Mouse (Mus musculus): Measurements from ENCODE around the gene Ubald2. TPM values are rescaled to one million over a fixed set of nuclear protein-coding genes. Genes with fewer than 3 reads are reported as not detected.

Ubald2 gene
- polyA plus RNA-seq, 1 experiment from 2014 or later, result 44.3 TPM

GRCm38 (mm10) chr11:116439269-116440240 lies 5.7 kb downstream of the Ubald2 start:
- Histone ChIP-seq H3K36me3 (peaks cover 3% of the 10 kb centered on the region; the same call in 1 of the 2 replicates), H3K4me1 (replicated peaks) (peaks cover 29% of the 10 kb centered on the region), H3K4me3 (no peak overlapping the region), H3K27ac (replicated peaks) (no peak overlapping the region; the same call in 1 of the 2 replicates), H3K27me3 (no peaks in the 10 kb centered on the region), H3K4me2 (no peak overlapping the region), H3K9ac (no peak overlapping the region), H3K9me3 (no peaks in the 10 kb centered on the region)
- WGBS, result 87% methylated on average over 19 of the region's 19 CpGs
- ATAC-seq (ENCODE audit: low FRiP score, low read depth), result no peak

- Histone ChIP-seq H3K9ac (no peak overlapping the region), H3K27me3 (no peaks in the 10 kb centered on the region), H3K27ac (replicated peaks) (no peak overlapping the region), H3K4me2 (no peak overlapping the region), H3K4me3 (no peak overlapping the region), H3K4me1 (replicated peaks) (peaks cover 22% of the 10 kb centered on the region), H3K36me3 (peaks cover 3% of the 10 kb centered on the region; the same call in 1 of the 2 replicates), H3K9me3 (no peaks in the 10 kb centered on the region)
- WGBS, result 77% methylated on average over 7 of the region's 7 CpGs
- ATAC-seq (ENCODE audit: low FRiP score, low read depth), result no peak
These were observed 6.6 kb downstream of the Ubald2 start for GRCm38 (mm10) chr11:116440408-116441068.

DNA sequence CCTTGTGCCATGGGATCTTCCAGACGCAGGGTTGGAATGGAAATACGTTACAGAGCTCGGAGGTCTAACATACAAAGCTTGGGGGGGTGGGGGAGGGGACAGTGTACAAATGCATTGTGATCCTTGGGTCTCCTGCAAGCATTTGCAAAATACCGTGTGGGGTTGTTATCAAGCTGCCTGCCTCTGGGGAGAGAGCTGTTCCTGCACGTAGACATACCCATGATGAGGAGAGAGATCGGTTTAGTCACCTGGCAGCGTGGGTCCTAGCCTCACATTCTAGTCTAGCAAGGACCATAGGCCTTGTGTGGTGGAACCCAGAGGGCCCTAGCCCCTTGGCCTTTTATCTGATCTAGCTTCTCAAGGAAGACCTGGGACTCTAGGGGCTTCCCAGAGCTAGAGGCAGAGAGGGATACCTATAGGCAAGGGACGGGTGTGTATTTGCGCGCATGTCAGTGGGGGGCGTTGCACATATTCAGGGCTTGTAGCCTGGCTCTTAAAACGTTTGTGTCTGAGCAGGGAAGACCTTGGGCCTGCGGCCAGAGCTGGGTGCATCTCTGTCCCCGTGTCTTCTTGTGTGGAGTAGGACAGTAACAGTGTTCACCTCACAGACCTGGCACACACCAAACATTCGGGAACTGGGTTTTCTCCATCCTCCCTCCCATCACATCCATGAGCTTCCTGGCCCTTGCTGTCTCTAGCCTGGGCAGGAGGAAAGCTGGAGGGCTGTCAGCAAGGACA lies 8.4 kb downstream of the Ubald2 start:
- H3K36me3 ChIP-seq, result peaks cover 3% of the 10 kb centered on the region; the same call in 1 of the 2 replicates
- 76% methylated on average over 15 of the region's 15 CpGs for WGBS
- H3K4me3 ChIP-seq, result no peak overlapping the region
- no peak overlapping the region for H3K4me2 ChIP-seq
- peaks cover 9% of the 10 kb centered on the region for H3K27me3 ChIP-seq
- peaks cover 11% of the 10 kb centered on the region for H3K4me1 ChIP-seq (replicated peaks)
- no peak for ATAC-seq (ENCODE audit: low FRiP score, low read depth)
- no peaks in the 10 kb centered on the region for H3K9me3 ChIP-seq
- H3K27ac ChIP-seq (replicated peaks), result no peak overlapping the region
- H3K9ac ChIP-seq, result no peak overlapping the region

- no peaks in the 10 kb centered on the region for H3K9me3 ChIP-seq
- peaks cover 9% of the 10 kb centered on the region for H3K27me3 ChIP-seq
- no peak overlapping the region for H3K4me2 ChIP-seq
- peaks cover 7% of the 10 kb centered on the region for H3K4me1 ChIP-seq (replicated peaks)
- 80% methylated on average over 6 of the region's 6 CpGs for whole genome bisulfite sequencing
- ATAC-seq (ENCODE audit: low FRiP score, low read depth), result no peak
- H3K4me3 ChIP-seq, result no peak overlapping the region
- H3K36me3 ChIP-seq, result no peaks in the 10 kb centered on the region
- H3K27ac ChIP-seq (replicated peaks), result no peak overlapping the region
- H3K9ac ChIP-seq, result no peak overlapping the region
These were observed 8.9 kb downstream of the Ubald2 start for GRCm38 (mm10) chr11:116442867-116443177.

GRCm38 (mm10) chr11:116443311-116443710 lies 9.4 kb downstream of the Ubald2 start:
- H3K36me3 ChIP-seq, result no peaks in the 10 kb centered on the region
- WGBS, result 85% methylated on average over 6 of the region's 6 CpGs
- H3K4me2 ChIP-seq, result no peak overlapping the region
- no peak overlapping the region for H3K4me3 ChIP-seq
- H3K27ac ChIP-seq (replicated peaks), result no peak overlapping the region
- no peak for ATAC-seq (ENCODE audit: low FRiP score, low read depth)
- peaks cover 7% of the 10 kb centered on the region for H3K4me1 ChIP-seq (replicated peaks)
- peaks cover 9% of the 10 kb centered on the region for H3K27me3 ChIP-seq
- no peak overlapping the region for H3K9ac ChIP-seq
- H3K9me3 ChIP-seq, result no peaks in the 10 kb centered on the region

DNA sequence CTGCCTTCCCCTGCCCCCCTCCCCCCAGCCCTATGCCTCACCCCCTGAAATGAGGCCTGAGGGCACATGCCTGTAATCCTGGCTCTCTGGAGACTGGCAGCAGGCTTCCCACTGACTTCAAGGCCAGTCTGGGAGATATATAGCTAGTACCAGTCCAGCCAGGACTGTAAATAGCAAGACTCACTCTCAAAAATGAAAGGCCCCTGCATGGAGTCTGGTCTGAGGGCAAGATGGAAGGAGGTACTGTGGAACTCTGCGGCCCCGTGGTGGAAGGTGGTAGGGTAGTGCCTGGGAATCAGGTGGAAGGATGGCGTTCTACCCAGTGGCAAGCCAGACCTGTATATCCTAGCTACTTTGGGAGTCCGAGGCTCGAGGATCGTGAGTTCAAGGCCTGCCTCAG lies 10.0 kb downstream of the Ubald2 start:
- H3K27ac ChIP-seq (replicated peaks), result no peak overlapping the region
- WGBS, result 91% methylated on average over 6 of the region's 6 CpGs
- peaks cover 7% of the 10 kb centered on the region for H3K4me1 ChIP-seq (replicated peaks)
- H3K9ac ChIP-seq, result no peak overlapping the region
- peaks cover 9% of the 10 kb centered on the region for H3K27me3 ChIP-seq
- H3K36me3 ChIP-seq, result no peaks in the 10 kb centered on the region
- ATAC-seq (ENCODE audit: low FRiP score, low read depth), result no peak
- no peak overlapping the region for H3K4me2 ChIP-seq
- H3K9me3 ChIP-seq, result no peaks in the 10 kb centered on the region
- no peak overlapping the region for H3K4me3 ChIP-seq

GRCm38 (mm10) chr11:116445596-116446307 lies 11.9 kb downstream of the Ubald2 start:
- peaks cover 9% of the 10 kb centered on the region for H3K27me3 ChIP-seq
- no peak overlapping the region for H3K9ac ChIP-seq
- peaks cover 3% of the 10 kb centered on the region; the same call in 1 of the 2 replicates for H3K9me3 ChIP-seq
- H3K4me3 ChIP-seq, result no peak overlapping the region
- peak; percentile 33 for ATAC-seq (ENCODE audit: low FRiP score, low read depth)
- H3K4me1 ChIP-seq (replicated peaks), result peaks cover 7% of the 10 kb centered on the region
- WGBS, result 34% methylated on average over 15 of the region's 16 CpGs
- H3K36me3 ChIP-seq, result no peaks in the 10 kb centered on the region
- no peak overlapping the region for H3K27ac ChIP-seq (replicated peaks)
- H3K4me2 ChIP-seq, result peak overlapping the region; percentile 27

DNA sequence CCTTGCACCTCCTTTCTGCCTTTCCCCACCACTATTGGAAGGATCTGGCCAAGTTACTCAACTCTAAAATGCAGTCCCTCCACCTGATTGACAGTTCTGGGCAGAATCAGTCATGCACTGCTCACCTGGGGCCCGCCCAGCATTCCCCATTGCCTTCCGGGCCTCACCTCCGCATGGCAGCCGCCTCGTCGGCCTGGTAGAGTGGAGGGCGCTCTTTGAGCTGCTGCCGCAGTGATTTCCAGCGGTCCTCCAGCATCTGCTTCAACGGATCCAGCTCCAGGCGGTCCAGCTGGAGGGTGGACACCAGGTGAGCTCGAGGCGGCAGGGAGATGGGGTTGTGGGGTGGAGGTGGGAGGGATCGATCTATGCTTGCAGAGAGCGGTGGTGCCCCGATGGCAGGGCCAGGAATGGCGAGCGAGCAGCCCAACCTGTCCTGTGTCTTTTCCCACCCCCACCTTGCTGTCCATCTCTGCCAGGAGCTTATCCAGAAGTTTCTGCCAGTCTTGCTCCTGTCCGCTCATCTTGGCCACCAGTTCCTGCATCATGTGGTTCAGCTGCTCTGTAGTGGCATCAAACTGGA lies 12.5 kb downstream of the Ubald2 start:
- Histone ChIP-seq H3K27me3 (peaks cover 9% of the 10 kb centered on the region), H3K9me3 (peaks cover 3% of the 10 kb centered on the region; the same call in 1 of the 2 replicates), H3K4me2 (peak overlapping the region; percentile 27), H3K27ac (replicated peaks) (no peak overlapping the region), H3K9ac (no peak overlapping the region), H3K4me1 (replicated peaks) (peaks cover 7% of the 10 kb centered on the region), H3K4me3 (no peak overlapping the region), H3K36me3 (no peaks in the 10 kb centered on the region)
- 0 out of 2 replicates have a peak, but pooled peaks have one; percentile 5 for ATAC-seq (ENCODE audit: low FRiP score, low read depth)
- WGBS, result 19% methylated on average over 19 of the region's 19 CpGs

DNA sequence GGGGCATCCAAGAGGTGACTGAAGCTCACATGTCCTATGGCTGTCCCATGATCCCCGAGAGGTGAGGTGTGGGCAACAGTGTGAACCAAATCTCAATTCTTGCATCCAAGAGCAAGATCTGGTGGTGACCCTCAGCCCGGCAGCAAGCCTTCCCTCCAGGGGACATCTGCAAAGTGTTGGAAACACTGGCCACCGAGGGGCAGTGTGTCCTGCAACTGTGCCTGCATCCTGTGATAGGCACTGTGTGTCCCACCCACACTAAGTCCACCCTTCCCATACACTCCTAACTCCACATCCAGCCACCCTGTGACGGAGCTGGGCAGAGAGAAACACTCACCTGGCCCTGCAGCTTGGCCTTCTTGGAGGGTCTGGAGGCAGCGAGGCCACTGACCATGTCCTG lies 13.9 kb downstream of the Ubald2 start:
- Histone ChIP-seq H3K27me3 (peaks cover 9% of the 10 kb centered on the region), H3K27ac (replicated peaks) (no peak overlapping the region), H3K9me3 (peaks cover 3% of the 10 kb centered on the region; the same call in 1 of the 2 replicates), H3K4me3 (no peak overlapping the region), H3K4me2 (no peak overlapping the region), H3K36me3 (no peaks in the 10 kb centered on the region), H3K4me1 (replicated peaks) (peaks cover 7% of the 10 kb centered on the region), H3K9ac (no peak overlapping the region)
- ATAC-seq (ENCODE audit: low FRiP score, low read depth), result no peak
- WGBS, result 69% methylated on average over 5 of the region's 5 CpGs

DNA sequence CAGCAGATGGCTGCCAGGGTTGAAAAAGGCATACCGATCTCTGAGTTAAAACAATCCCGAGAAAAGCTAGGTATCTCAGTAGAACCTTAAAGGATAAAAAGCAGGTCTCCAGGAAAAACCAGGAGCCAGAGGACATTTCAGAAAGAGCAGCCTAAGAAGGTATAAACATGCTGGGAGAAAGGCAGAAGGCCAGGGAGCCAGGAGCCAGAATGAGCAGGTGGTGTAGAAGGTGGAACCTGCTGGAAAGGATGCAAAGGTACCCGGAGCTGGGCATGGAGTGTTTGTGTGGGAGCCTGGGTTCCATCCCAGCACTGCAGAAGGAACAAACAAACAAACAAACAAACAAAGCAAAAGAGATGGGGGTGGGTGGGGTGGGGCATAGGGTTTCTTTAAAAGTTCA lies 15.4 kb downstream of the Ubald2 start:
- ATAC-seq (ENCODE audit: low FRiP score, low read depth), result no peak
- no peaks in the 10 kb centered on the region for H3K36me3 ChIP-seq
- H3K4me1 ChIP-seq (replicated peaks), result peaks cover 7% of the 10 kb centered on the region
- H3K4me2 ChIP-seq, result no peak overlapping the region
- H3K27ac ChIP-seq (replicated peaks), result no peak overlapping the region
- WGBS, result 94% methylated on average over 3 of the region's 3 CpGs
- H3K27me3 ChIP-seq, result peaks cover 9% of the 10 kb centered on the region
- no peak overlapping the region for H3K9ac ChIP-seq
- peaks cover 3% of the 10 kb centered on the region; the same call in 1 of the 2 replicates for H3K9me3 ChIP-seq
- no peak overlapping the region for H3K4me3 ChIP-seq

GRCm38 (mm10) chr11:116453889-116454288 lies 20.0 kb downstream of the Ubald2 start:
- H3K4me1 ChIP-seq (replicated peaks), result no peaks in the 10 kb centered on the region
- no peaks in the 10 kb centered on the region for H3K27me3 ChIP-seq
- 91% methylated on average over 10 of the region's 10 CpGs for WGBS
- H3K4me2 ChIP-seq, result no peak overlapping the region
- no peak overlapping the region for H3K4me3 ChIP-seq
- peaks cover 3% of the 10 kb centered on the region; the same call in 1 of the 2 replicates for H3K9me3 ChIP-seq
- H3K9ac ChIP-seq, result no peak overlapping the region
- no peaks in the 10 kb centered on the region for H3K36me3 ChIP-seq
- no peak overlapping the region for H3K27ac ChIP-seq (replicated peaks)
- ATAC-seq (ENCODE audit: low FRiP score, low read depth), result no peak
